Mouse (Mus musculus) CH12.LX (cell line): Measurements from ENCODE around the gene Myo10. TPM values are rescaled to one million over a fixed set of nuclear protein-coding genes. Genes with fewer than 3 reads are reported as not detected.

Source experiments
- DNase-seq: peaks from one replicate; pipeline ENCODE4 v3.0.0-alpha.2; 2013; ENCODE audit errors: extremely low read depth
- H3K27ac ChIP-seq: 2 replicates; pipeline ENCODE4 v1.5.1; 2012; ENCODE audit warnings: low read depth, mild to moderate bottlenecking, control low read depth, moderate library complexity; ENCODE audit not compliant: insufficient read depth
- H3K27me3 ChIP-seq: replicated peaks from 2 replicates; pipeline ENCODE3; 2012; ENCODE audit warnings: inconsistent platforms
- H3K36me3 ChIP-seq, 2 experiments: replicated peaks in 1 of 2; 2 replicates each; pipeline versions ENCODE3 to v1.6.1; 2012; ENCODE audit warnings: inconsistent platforms in 1 of 2, low read length in 1 of 2, mild to moderate bottlenecking in 1 of 2, mixed read lengths in 1 of 2, moderate library complexity in 1 of 2; ENCODE audit not compliant: control insufficient read depth in 1 of 2, insufficient read depth in 1 of 2
- H3K4me1 ChIP-seq, 2 experiments: 2 replicates each; pipeline ENCODE4 v1.6.1; 2012; ENCODE audit warnings: inconsistent platforms in 1 of 2, moderate library complexity in 1 of 2; ENCODE audit not compliant: insufficient read depth in 2 of 2, control insufficient read depth in 1 of 2
- H3K4me2 ChIP-seq: 2 replicates; pipeline ENCODE4 v1.6.1; 2012; ENCODE audit warnings: low read depth, mild to moderate bottlenecking, control low read depth; ENCODE audit not compliant: poor library complexity, insufficient read depth, severe bottlenecking
- H3K4me3 ChIP-seq, 3 experiments: fragments of 150-350 bp in 1 of 3; sonication (generic) in 1 of 3; replicated peaks in 1 of 3; 2 replicates each; pipeline versions ENCODE3 to v1.5.1; 2011 to 2012; ENCODE audit warnings: low read depth in 2 of 3, low read length in 2 of 3, mild to moderate bottlenecking in 2 of 3, moderate library complexity in 2 of 3, control low read depth in 1 of 3, improper control_type of control experiment in 1 of 3, inconsistent platforms in 1 of 3, mixed read lengths in 1 of 3; ENCODE audit not compliant: poor library complexity in 1 of 3
- H3K79me2 ChIP-seq: replicated peaks from 2 replicates; pipeline ENCODE4 v1.6.1; 2012; ENCODE audit warnings: mild to moderate bottlenecking, moderate library complexity; ENCODE audit not compliant: control insufficient read depth, poor library complexity, insufficient read depth, severe bottlenecking; ENCODE audit errors: extremely low read depth
- H3K9ac ChIP-seq: 2 replicates; pipeline ENCODE4 v1.6.1; 2012; ENCODE audit warnings: low read depth, mild to moderate bottlenecking, control low read depth, moderate library complexity; ENCODE audit not compliant: insufficient read depth
- H3K9me3 ChIP-seq: replicated peaks from 2 replicates; pipeline ENCODE3; 2012; ENCODE audit warnings: low read length, inconsistent platforms, mixed read lengths
- BHLHE40 ChIP-seq: IDR thresholded peaks from 2 replicates; pipeline ENCODE4 v1.6.1; 2011; ENCODE audit warnings: mild to moderate bottlenecking, low read depth, low read length, improper control_type of control experiment
- CHD1 ChIP-seq: IDR thresholded peaks from 2 replicates; pipeline ENCODE4 v1.6.1; 2012; ENCODE audit warnings: low read depth, low read length, improper control_type of control experiment, inconsistent platforms
- CTCF ChIP-seq, 2 experiments: IDR thresholded peaks in 1 of 2; conservative IDR thresholded peaks in 1 of 2; 2 replicates each; pipeline ENCODE4 v1.5.1; 2011 to 2012; ENCODE audit warnings: low read depth in 2 of 2, low read length in 2 of 2, improper control_type of control experiment in 1 of 2, inconsistent platforms in 1 of 2, mild to moderate bottlenecking in 1 of 2, moderate library complexity in 1 of 2
- E2F4 ChIP-seq: IDR thresholded peaks from 2 replicates; pipeline ENCODE4 v1.6.1; 2011; ENCODE audit warnings: low read depth, low read length, improper control_type of control experiment; ENCODE audit not compliant: insufficient replicate concordance
- EP300 ChIP-seq: IDR thresholded peaks from 2 replicates; pipeline ENCODE4 v1.6.1; 2011; ENCODE audit warnings: low read length, improper control_type of control experiment
- GABPA ChIP-seq: IDR thresholded peaks from 2 replicates; pipeline ENCODE4 v1.6.1; 2012; ENCODE audit warnings: low read depth, low read length, improper control_type of control experiment, inconsistent platforms; ENCODE audit not compliant: insufficient replicate concordance
- JUN ChIP-seq: IDR thresholded peaks from 2 replicates; pipeline ENCODE4 v1.6.1; 2011; ENCODE audit warnings: low read depth, mild to moderate bottlenecking, low read length, improper control_type of control experiment, moderate library complexity; ENCODE audit not compliant: insufficient read depth
- JUND ChIP-seq: conservative IDR thresholded peaks from 2 replicates; pipeline ENCODE4 v1.6.1; 2011; ENCODE audit warnings: low read depth, low read length, improper control_type of control experiment
- MAZ ChIP-seq: IDR thresholded peaks from 2 replicates; pipeline ENCODE4 v1.6.1; 2012; ENCODE audit warnings: low read depth, mild to moderate bottlenecking, inconsistent platforms, low read length, improper control_type of control experiment, moderate library complexity
- MEF2A ChIP-seq: IDR thresholded peaks from 2 replicates; pipeline ENCODE4 v1.6.1; 2014; ENCODE audit warnings: low read depth, mild to moderate bottlenecking, inconsistent platforms, low read length, improper control_type of control experiment, borderline replicate concordance
- MYC ChIP-seq: IDR thresholded peaks from 2 replicates; pipeline ENCODE4 v1.6.1; 2011; ENCODE audit warnings: low read depth, mild to moderate bottlenecking, improper control_type of control experiment, low read length
- NRF1 ChIP-seq: IDR thresholded peaks from 2 replicates; pipeline ENCODE4 v1.6.1; 2014; ENCODE audit warnings: low read depth, mild to moderate bottlenecking, inconsistent platforms, low read length, improper control_type of control experiment, moderate library complexity
- POLR2A ChIP-seq: IDR thresholded peaks from 2 replicates; pipeline ENCODE4 v1.6.1; 2011; ENCODE audit warnings: low read depth, mild to moderate bottlenecking, improper control_type of control experiment, low read length
- POLR2AphosphoS2 ChIP-seq: IDR thresholded peaks from 2 replicates; pipeline ENCODE4 v1.6.1; 2011; ENCODE audit warnings: low read depth, low read length, improper control_type of control experiment
- RAD21 ChIP-seq: IDR thresholded peaks from 2 replicates; pipeline ENCODE4 v1.6.1; 2011; ENCODE audit warnings: low read depth, mild to moderate bottlenecking, low read length, improper control_type of control experiment, moderate library complexity
- SMC3 ChIP-seq: IDR thresholded peaks from 2 replicates; pipeline ENCODE4 v1.6.1; 2011; ENCODE audit warnings: low read depth, low read length, improper control_type of control experiment
- TBP ChIP-seq: conservative IDR thresholded peaks from 2 replicates; pipeline ENCODE4 v1.6.1; 2011; ENCODE audit warnings: low read depth, low read length, improper control_type of control experiment
- TCF12 ChIP-seq: IDR thresholded peaks from 2 replicates; pipeline ENCODE4 v1.6.1; 2014; ENCODE audit warnings: low read depth, mild to moderate bottlenecking, inconsistent platforms, low read length, improper control_type of control experiment
- USF2 ChIP-seq: conservative IDR thresholded peaks from 2 replicates; pipeline ENCODE4 v1.6.1; 2011; ENCODE audit warnings: low read depth, low read length, improper control_type of control experiment
- ZMIZ1 ChIP-seq: IDR thresholded peaks from 2 replicates; pipeline ENCODE4 v1.6.1; 2012; ENCODE audit warnings: low read depth, mild to moderate bottlenecking, inconsistent platforms, low read length, improper control_type of control experiment
- dilution Hi-C: fragments of 300-500 bp; cut with MboI; formaldehyde crosslinking; loops from 2 replicates; pipeline ENCODE4 v1.14.3; 2020; ENCODE audit warnings: low sequenced_read_pairs; ENCODE audit not compliant: extremely low pct_unique_long_range_greater_than_20kb, extremely low pct_ligation_motif_present
- in situ Hi-C: fragments of 300-500 bp; cut with MboI; formaldehyde crosslinking; loops from 3 replicates; pipeline ENCODE4 v1.14.3; 2019; ENCODE audit warnings: low sequenced_read_pairs, low pct_ligation_motif_present, low pct_unique_long_range_greater_than_20kb, mixed read lengths
- polyA plus RNA-seq: library from polyadenylated mRNA; unstranded; fragments of >175 nt; gene quantifications from 2 replicates; pipeline ENCODE4 v1.2.1, GENCODE M21; 2012; ENCODE audit warnings: low read depth; ENCODE audit not compliant: insufficient read length
- total RNA-seq, 2 experiments: library from RNA; depleted of rRNA; stranded (reverse); fragments of 300-350 nt in 1 of 2; fragments of >200 nt in 1 of 2; gene quantifications; 2 replicates each; pipeline ENCODE4 v1.2.3; 2012 to 2014

Gene Myo10
- total and polyA plus RNA-seq, 3 experiments: 6.4 to 13.6 (median 8.6) TPM

DNA sequence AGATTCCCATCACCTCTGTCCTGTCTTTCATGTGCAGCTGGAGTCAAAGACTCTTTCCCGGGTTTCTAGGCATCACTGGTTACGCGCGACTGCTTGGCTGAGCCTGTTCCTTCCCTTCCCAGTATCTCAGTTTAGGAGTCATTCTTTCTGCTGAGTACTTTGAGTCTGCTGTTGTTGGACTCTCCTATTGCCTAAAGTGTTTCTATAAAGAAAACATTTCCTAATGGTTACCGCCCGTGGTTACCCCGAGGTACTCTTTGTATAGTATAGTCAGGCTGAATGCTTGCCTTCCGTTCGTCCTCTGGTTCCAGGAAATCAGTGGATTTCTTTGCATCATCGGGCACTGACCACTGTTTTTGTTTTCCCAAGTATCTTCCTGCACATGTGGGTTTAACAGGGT lies 166.9 kb downstream of the Myo10 start:
- TF ChIP-seq JUND (no peak), NRF1 (no peak), CTCF (conservative IDR thresholded peaks at IDR 0.05 in 1 of 2, IDR thresholded peaks at IDR 0.05 in 1 of 2; ENCODE audit: low read depth in 2 of 2, low read length in 2 of 2) (no peak), BHLHE40 (no peak), POLR2AphosphoS2 (no peak), TBP (no peak), ZMIZ1 (no peak), MEF2A (no peak), CHD1 (no peak), SMC3 (no peak)
- TF ChIP-seq, all 38 proteins: peak for 0
- H3K4me3 ChIP-seq: no peak overlapping the region
- peaks cover 5 to 95% of the 10 kb centered on the region in 2 experiments for H3K36me3 ChIP-seq
- H3K27ac ChIP-seq: no peak overlapping the region
- dilution Hi-C loops: no loop called here
- no peak overlapping the region for H3K9ac ChIP-seq
- H3K4me1 ChIP-seq: peaks cover 0 to 51% of the 10 kb centered on the region in 2 experiments; a peak in 3 of 4 replicates
- DNase-seq: no peak
- in situ Hi-C loops: no loop called here
- H3K9me3 ChIP-seq: no peaks in the 10 kb centered on the region
- H3K27me3 ChIP-seq: no peaks in the 10 kb centered on the region
- no peak overlapping the region for H3K4me2 ChIP-seq
- no peaks in the 10 kb centered on the region for H3K79me2 ChIP-seq

DNA sequence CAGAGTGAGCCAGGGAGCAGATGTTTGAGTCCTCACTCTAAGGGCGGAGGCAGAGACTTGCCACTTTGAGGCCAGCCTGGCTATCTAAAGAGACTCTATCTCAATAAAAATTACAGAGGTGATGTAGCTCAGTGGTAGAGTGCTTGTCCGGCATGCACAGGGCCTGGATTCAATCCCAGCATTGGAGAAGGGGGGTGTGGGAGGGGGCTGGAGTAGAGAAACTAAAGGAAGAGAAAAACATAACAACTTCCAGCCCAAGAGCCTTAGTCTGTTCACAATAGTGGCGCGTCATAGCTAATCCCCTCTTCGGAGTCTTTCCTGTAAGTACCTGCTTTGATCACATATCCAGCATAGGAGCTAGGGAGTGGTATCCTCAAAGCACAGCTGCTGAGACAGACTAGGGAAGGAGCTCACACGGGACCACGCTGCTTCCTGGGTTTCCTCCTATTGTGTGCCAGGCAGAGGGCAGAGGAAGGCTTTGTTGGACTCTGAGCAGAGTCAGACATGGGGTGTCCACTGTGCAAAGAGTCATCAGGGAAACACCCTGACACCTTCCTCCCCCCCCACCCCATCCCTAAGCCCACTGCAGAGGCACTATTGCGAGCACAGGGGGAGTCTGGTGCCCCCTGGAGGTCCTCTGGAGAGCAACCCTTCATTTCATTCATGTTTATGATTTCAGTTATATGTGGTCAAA lies 169.5 kb downstream of the Myo10 start:
- Histone ChIP-seq H3K79me2 (no peaks in the 10 kb centered on the region), H3K9me3 (no peaks in the 10 kb centered on the region), H3K27ac (no peak overlapping the region), H3K4me1 (peaks cover 0 to 27% of the 10 kb centered on the region in 2 experiments; a peak in 3 of 4 replicates), H3K4me3 (no peak overlapping the region), H3K36me3 (peaks cover 3 to 88% of the 10 kb centered on the region in 2 experiments), H3K27me3 (no peaks in the 10 kb centered on the region), H3K9ac (no peak overlapping the region), H3K4me2 (no peak overlapping the region)
- DNase-seq: no peak
- TF ChIP-seq CTCF (conservative IDR thresholded peaks at IDR 0.05 in 1 of 2, IDR thresholded peaks at IDR 0.05 in 1 of 2; ENCODE audit: low read depth in 2 of 2, low read length in 2 of 2) (peak in 1 of 2 experiments; percentile 57; a peak in 2 of 4 replicates), RAD21 (peak; percentile 37), TBP (no peak), SMC3 (peak; percentile 40), EP300 (no peak)
- dilution Hi-C loops (no loop called here), in situ Hi-C loops (no loop called here)

DNA sequence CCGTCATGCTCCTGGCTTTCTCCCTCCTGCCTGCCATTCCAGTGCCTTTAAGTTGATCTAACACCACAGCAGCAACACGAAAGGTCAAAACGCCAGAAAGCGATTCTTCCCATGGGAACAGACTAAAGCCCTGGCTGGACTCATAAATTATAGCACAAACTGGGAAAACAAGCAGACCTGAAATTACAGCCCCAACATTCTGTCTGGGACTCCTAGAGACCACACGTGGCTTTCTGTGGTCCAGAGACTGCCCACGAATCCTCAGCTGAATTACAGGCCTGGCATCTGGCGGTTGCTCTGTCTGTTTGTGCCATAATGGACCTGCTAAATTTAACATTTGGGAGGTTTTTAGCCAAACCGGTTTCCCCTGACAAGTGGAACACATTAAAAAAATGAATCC lies 171.8 kb downstream of the Myo10 start:
- dilution Hi-C loops: no loop called here
- no peak for DNase-seq
- Histone ChIP-seq H3K79me2 (no peaks in the 10 kb centered on the region), H3K4me2 (no peak overlapping the region)
- TF ChIP-seq JUN (no peak), MAZ (no peak), POLR2AphosphoS2 (no peak), POLR2A (no peak), E2F4 (no peak), MYC (no peak), USF2 (no peak), TCF12 (no peak), GABPA (no peak)
- TF ChIP-seq, all 38 proteins: peak for 0
- Histone ChIP-seq H3K4me3 (no peak overlapping the region), H3K27ac (no peak overlapping the region), H3K9ac (no peak overlapping the region), H3K9me3 (no peaks in the 10 kb centered on the region), H3K27me3 (no peaks in the 10 kb centered on the region), H3K36me3 (peaks cover 3 to 85% of the 10 kb centered on the region in 2 experiments), H3K4me1 (peaks cover 0 to 8% of the 10 kb centered on the region in 2 experiments; a peak in 1 of 4 replicates)
- in situ Hi-C loops: no loop called here
